Mouse (Mus musculus): Measurements from ENCODE around the gene Plpp7.

DNA sequence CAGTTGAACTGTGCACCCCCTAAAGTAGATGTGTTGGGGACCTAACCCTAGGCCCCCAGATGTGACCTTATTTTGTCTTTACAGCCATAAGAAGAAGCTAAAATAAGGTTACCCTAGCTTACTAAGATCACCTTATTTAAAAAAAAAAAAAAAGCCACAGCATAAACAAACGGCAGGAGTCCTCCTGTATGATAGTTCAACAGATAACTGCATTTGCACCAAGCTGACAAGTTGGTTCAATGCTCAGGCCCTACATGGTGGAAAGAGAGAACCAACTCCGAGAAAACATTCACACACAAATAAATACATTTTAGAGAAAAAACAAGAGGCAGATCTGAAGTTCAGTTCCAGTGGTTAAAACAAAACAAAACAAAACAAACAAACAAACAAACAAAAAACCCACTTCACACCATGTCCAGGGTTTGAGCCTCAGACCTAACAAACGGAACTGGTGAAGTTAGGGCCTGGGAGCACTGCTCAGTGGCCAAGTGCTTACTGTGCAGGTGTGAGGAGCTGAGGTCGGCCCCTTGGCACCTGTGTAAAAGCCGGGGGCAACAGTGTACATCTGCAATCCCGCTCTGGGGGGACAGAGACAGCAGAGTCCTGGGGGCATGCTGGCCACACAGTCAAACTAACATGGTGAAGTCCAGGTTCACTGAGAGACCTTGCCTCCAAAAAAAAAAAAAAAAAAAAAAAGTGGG is 36.7 kb downstream of the Plpp7 start:
- TF ChIP-seq GATA1 (IDR thresholded peaks at IDR 0.05; ENCODE audit: borderline replicate concordance, low read length) (no peak), FLI1 (IDR thresholded peaks at IDR 0.05; ENCODE audit: low read length) (no peak)

All from megakaryocyte, embryonic 14.5 days (primary cell).